Mouse (Mus musculus) kidney, postnatal 25 days (tissue): ENCODE data around the gene Yif1b.
"Not testable (repeated sequence)": the region's sequence is repeated elsewhere in the genome, so short reads cannot be mapped to it uniquely, and the experiment has no call there.

Experiments used
- DNase-seq, 2 experiments: peaks; one replicate each; pipeline ENCODE4 v3.0.0; 2021; ENCODE audit warnings: mixed read lengths in 2 of 2

The Yif1b gene

DNA sequence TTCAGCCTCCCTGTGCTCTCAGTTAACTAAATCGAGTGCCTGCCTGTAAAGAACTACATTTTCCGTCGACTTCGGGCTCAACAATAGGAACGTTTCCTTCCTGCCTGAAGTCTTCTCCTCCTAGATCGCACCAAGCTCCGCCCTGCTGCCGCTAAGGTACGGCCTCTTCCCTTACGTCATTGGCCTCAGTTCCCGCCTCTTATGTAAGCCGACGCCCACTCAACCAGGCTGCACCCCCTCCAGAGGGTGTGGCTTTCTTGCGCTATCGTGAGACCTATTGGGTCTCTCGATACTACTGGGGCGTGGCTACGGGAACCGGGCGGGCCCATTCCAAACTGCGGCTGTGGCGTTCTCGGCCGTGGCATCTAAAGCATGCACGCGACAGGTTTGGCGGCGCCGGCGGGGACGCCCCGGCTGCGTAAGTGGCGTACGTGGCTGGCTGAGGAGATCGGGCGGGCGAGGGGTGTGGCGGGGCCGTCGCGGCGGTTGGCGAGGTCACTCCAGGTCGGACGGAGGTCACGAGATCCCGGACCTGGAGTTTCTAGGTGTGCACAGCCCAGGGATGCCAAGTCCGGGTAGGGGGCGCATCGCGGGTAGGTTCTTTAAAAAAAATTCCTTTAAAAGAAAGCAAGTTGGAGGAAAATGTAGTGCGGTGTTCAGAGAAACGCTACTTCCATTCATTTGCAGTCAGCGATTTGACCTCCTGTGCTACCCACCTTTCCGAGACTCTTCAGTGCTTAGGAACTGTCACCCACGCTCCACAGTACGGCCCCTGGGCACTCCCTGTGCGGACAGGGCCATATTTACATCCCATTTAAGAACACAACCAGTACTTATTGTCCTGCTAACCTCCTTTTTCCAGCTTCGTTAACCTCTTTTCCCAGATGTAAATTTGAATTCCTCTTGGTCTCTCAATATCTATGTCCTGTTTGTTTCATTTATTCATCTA lies at the start of gene Yif1b:
Gene Yif1b, plus strand, starts transcription at position 311 of the 949 bp plus-strand sequence.
- DNase-seq: peak; percentile 99

DNA sequence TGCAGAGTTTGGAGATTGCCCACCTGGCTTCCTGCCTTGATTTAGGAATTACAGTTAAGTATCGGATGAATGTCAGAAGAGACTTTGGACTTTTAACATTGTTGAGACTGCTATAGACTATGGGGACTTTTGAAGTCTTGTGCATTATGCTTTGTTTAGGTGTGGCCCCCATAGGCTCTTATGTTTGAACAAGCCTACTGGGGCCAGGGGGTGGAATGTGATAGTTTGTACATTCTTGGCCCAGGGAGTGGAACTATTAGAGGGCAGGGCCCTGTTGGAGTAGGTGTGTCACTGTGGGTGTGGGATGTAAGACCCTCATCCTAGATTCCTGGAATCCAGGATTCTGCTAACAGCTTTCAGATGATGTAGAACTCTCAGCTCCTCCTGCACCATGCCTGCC lies 43.9 kb upstream of the Yif1b start:
- not testable (repeated sequence) for DNase-seq

DNA sequence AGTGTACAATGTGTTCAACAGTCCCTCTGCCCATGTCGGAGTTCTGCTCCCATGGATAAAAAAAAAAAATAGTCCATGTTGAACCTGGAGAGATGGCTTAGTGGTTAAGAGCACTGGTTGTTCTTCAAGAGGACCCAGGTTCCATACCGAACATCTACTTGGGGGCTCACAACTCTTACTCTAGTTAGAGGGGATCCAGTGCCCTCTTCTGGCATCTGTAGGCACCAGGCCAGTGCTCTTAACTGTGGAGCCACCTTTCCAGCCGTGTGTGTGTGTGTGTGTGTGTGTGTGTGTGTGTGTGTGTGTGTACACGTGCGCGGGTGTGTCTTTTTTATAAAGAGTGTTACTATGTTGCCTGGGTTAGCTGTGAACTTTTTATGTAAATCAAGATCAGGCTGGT lies 35.6 kb upstream of the Yif1b start:
- DNase-seq: no peak

GRCm38 (mm10) chr7:29211013-29211412 lies 27.1 kb upstream of the Yif1b start:
- DNase-seq: peak; percentile 55 to 71

DNA sequence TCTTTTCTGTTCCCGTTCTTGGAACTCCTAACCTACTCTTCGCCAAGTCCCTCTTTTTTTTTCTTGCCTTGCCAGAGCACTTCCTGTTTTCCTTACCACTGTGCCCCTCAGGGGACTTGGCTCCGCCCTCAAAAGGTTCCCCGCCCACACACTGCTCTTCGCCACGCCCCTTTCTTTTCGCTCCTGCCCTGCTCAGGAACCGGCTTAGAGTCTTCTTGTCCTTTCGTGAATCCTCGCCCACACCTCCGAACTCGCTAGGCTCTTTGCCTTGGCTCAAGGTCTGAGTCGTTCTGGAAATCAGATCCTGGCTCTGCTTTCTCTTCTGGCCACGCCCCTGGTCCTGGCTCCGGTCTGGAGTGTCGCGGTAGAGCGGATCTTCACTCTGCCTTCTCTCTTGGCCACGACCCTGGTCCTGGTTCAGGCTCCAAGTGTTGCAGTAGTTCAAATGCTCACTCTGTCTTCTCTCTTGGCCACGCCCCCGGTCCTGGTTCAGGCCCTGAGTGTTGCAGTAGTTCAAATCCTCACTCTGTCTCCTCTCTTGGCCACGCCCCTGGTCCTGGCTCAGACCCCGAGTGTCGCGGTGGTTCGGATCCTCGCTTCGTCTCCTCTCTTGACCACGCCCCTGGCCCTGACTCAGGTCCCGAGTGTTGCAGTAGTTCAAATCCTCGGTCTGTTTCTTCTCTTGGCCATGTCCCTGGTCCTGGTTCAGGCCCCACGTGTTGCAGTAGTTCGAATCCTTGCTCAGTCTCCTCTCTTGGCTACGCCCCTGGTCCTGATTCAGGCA lies 26.5 kb upstream of the Yif1b start:
- DNase-seq: peak; percentile 86 to 89

DNA sequence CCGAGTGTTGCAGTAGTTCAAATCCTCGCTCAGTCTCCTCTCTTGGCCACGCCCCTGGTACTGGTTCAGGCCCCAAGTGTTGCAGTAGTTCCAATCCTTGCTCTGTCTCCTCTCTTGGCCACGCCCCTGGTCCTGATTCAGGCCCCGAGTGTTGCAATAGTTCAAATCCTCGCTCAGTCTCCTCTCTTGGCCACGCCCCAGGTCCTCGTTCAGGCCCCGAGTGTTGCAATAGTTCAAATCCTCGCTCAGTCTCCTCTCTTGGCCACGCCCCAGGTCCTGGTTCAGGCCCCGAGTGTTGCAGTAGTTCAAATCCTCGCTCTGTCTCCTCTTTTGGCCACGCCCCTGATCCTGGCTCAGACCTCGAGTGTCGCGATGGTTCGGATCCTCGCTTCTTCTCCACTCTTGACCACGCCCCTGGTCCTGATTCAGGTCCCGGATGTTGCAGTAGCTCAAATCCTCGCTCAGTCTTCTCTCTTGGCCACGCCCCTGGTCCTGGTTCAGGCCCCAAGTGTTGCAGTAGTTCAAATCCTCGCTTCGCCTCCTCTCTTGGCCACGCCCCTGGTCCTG lies 25.8 kb upstream of the Yif1b start:
- peak; percentile 28 to 48 for DNase-seq

GRCm38 (mm10) chr7:29212775-29213560 lies 25.2 kb upstream of the Yif1b start:
- not testable (repeated sequence) for DNase-seq

- DNase-seq: peak in 1 of 2 experiments; percentile 54
Observed at GRCm38 (mm10) chr7:29213675-29214082, 24.4 kb upstream of the Yif1b start, which contains the start of gene Catsperg1. Gene Catsperg1 (minus strand): TSS chr7:29214035.

- DNase-seq: no peak
Observed at GRCm38 (mm10) chr7:29214236-29214635, 23.9 kb upstream of the Yif1b start.

- DNase-seq: no peak
Observed at GRCm38 (mm10) chr7:29214846-29215245, 23.3 kb upstream of the Yif1b start.

DNA sequence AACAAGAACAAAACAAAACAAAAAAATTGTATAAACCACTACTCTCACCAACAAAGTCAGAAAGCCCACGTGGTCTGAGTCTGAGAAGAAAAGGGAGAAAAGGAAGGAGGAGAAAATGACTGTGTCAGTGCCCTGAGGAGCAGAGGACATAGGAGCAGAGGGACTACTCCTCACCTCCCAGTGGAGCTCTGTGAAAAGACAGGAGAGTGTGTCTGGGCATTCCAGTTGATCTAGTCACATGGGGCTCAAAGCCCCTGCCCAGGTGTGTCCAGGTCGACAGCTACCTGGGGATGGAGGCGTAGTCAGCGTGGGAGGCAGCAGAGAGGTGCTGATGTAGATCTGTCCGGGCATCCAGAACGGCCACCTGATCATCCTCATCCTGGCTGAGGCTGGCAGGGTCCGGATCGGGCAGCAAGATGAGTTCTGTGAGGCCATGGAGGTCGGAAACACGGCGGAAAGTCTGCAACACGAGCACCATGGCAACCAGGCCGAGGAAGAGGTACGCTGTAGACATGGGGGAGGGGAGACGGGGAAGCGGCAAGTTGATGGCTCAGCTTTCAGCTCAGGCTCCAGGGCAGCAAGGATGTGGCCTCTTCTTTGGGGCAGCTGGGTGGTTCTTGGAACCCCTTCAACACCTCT lies 13.3 kb upstream of the Yif1b start:
- DNase-seq: no peak

- no peak for DNase-seq
Observed at GRCm38 (mm10) chr7:29225520-29225919, 12.6 kb upstream of the Yif1b start.

DNA sequence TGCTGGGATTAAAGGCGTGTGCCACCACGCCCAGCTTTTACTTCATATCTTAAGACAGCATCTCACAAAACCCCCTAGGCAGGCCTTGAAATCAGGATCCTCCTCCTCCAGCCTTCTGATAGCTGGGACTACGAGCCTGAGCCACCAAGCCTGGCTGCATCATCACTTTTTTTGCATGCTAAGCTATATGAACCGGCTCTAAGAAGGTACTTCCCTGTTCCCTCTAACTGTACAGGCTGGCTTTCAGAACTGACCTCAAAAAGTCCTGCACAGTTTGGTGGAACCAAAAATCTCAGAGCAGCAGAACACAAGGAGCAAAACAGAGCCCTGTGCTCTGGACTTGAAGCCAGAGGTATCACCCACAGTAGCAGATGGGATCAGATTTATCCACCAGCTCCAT lies 9.9 kb upstream of the Yif1b start:
- no peak for DNase-seq

DNA sequence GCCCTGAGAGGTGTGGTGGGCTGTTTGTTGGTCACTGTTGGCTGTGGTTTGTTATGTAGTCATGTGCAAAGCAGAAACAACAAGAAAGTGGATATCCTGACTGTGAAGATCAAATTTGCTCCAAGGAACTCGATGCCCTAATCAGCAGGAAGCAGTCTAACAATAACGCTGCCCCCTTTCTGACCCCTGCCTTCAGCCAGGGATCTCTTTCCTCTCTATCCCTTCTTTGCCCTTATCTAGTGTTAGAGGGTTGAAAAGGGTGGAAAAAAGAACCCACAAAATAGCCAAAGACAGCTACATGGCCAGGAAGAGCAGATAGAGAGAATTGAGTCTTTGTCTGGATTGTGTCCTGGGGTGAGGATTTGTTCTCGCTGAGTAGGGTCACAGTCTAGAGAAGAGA lies 7.6 kb upstream of the Yif1b start:
- DNase-seq: no peak

GRCm38 (mm10) chr7:29231517-29231916 lies 6.6 kb upstream of the Yif1b start:
- no peak for DNase-seq

GRCm38 (mm10) chr7:29232247-29233013 lies 5.7 kb upstream of the Yif1b start, which contains the start of gene Kcnk6:
Gene Kcnk6 (minus strand): TSS chr7:29232515.
- peak; percentile 45 to 67 for DNase-seq

DNA sequence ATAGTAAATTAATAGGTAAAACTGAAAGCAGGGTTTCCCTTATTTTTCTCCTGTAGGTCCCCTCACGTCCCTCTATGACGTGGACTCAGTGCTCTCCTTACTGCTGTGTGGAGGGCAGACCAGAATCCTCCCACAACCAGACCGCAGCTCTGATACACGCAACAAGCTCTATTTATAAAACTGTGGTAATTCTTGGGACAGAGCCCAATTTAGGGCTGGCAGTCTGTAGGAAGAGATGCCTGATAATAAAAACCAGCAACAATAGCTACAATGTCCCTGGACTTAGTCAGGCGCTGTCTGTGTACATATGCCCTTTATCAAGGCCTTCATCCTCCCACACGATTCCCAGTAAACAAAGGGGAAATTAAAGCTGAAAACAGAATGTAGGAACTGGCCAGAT lies 4.4 kb upstream of the Yif1b start:
- DNase-seq: no peak

DNA sequence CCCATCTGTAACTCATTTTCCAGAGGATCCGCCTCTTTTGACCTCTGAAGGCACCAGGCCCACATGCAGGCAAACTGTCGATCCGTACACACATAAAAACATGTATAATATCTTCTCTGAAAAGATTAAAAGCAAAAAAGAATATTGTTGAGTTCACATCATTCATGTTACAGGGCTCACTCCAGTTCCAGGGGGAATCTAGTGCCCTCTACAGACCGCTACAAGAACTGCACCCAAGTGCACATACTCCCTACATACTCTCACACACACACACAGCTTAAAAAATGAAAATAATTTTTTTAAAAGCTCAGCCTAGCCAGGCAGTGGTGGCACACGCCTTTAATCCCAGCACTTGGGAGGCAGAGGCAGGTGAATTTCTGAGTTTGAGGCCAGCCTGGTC lies 3.5 kb upstream of the Yif1b start:
- no peak for DNase-seq

DNA sequence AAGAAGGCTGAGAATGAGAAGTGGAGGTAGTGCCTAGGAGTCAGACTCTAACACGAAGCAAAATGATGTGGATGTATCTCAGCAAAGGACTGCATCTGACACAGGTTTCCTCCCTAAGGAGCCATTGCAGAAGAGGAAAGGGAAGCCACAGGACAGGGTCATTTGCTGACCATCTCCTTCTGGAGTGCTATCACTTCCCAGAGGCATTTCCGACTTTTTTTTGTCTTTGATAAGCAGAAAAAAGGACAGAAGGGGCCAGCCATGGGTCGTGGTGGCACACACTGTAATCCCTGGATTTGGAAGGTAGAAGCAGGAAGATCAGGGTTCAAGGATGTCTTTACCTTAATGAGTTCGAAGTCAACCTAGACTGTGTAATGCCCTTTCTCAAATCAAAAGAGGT lies 1.5 kb upstream of the Yif1b start:
- no peak for DNase-seq

DNA sequence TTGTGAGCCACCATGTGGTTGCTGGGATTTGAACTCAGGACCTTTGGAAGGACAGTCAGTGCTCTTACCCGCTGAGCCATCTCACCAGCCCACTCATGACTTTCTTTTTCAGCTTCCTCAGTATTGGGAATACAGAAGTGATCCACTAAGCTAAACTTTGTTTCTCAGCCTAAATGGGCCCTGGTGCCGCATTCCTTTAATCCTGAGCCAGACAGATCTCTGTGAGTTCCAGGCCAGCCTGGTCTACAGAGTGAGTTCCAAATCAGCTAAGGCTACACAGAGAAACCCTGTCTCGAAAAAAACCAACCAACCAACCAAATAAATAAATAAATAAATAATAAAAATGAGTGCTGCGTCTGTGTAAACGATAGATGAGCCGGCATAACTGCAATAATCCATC lies 533 bp upstream of the Yif1b start:
- not testable (repeated sequence) for DNase-seq
